Mouse (Mus musculus) liver, postnatal 0 days (tissue): Measurements from ENCODE around the gene Cd83.

Source experiments
- CTCF ChIP-seq: sonication (generic); IDR thresholded peaks from 2 replicates; pipeline ENCODE4 v1.5.1; 2016; ENCODE audit warnings: antibody characterized with exemption, low read depth
- EP300 ChIP-seq: IDR thresholded peaks from 2 replicates; pipeline ENCODE4 v1.6.1; 2016; ENCODE audit warnings: antibody characterized with exemption, low read depth, mild to moderate bottlenecking

- TF ChIP-seq CTCF (no peak), EP300 (no peak)
These were observed 18.0 kb downstream of the Cd83 start for GRCm38 (mm10) chr13:43802361-43803137.
